Mouse (Mus musculus) kidney, postnatal 0 days (tissue): ENCODE measurements around the gene Snrpd2. TPM values are rescaled to one million over a fixed set of nuclear protein-coding genes. Genes with fewer than 3 reads are reported as not detected.
A peak's percentile ranks its signal among the peaks of the same experiment; 100 is the strongest.

Source experiments
- ATAC-seq: fragments of 200-750 bp; cut with Nextera tagmentation; replicated peaks from 2 replicates; pipeline ENCODE4 v1.8.0; 2017; ENCODE audit warnings: low read depth, moderate number of reproducible peaks, moderate TSS enrichment, moderate library complexity; ENCODE audit not compliant: low FRiP score
- DNase-seq: peaks from one replicate; pipeline ENCODE4 v3.0.0-alpha.2; 2016; ENCODE audit warnings: low spot score
- H3K27ac ChIP-seq: fragments of 300-500 bp; sonication (generic); 2 replicates; pipeline ENCODE4 v1.5.1; 2014; ENCODE audit warnings: mild to moderate bottlenecking
- H3K27me3 ChIP-seq: fragments of 300-500 bp; sonication (generic); 2 replicates; pipeline ENCODE4 v1.6.1; 2014; ENCODE audit warnings: low read length, mixed read lengths; ENCODE audit not compliant: insufficient read depth
- H3K36me3 ChIP-seq: fragments of 300-500 bp; sonication (generic); 2 replicates; pipeline ENCODE4 v1.6.1; 2014; ENCODE audit warnings: low read length, mixed read lengths; ENCODE audit not compliant: insufficient read depth
- H3K4me1 ChIP-seq: fragments of 300-500 bp; sonication (generic); replicated peaks from 2 replicates; pipeline ENCODE4 v1.6.1; 2014; ENCODE audit warnings: antibody characterized with exemption, low read length, mixed read lengths; ENCODE audit not compliant: insufficient read depth
- H3K4me2 ChIP-seq: fragments of 300-500 bp; sonication (generic); 2 replicates; pipeline ENCODE4 v1.6.1; 2014; ENCODE audit warnings: mild to moderate bottlenecking, low read length, moderate library complexity, mixed read lengths
- H3K4me3 ChIP-seq: fragments of 300-500 bp; sonication (generic); replicated peaks from 2 replicates; pipeline ENCODE4 v1.5.1; 2014; ENCODE audit warnings: low read depth, low read length
- H3K9ac ChIP-seq: fragments of 300-500 bp; sonication (generic); 2 replicates; pipeline ENCODE4 v1.6.1; 2014; ENCODE audit warnings: low read depth, low read length
- H3K9me3 ChIP-seq: fragments of 300-500 bp; sonication (generic); replicated peaks from 2 replicates; pipeline ENCODE4 v1.6.1; 2016; ENCODE audit warnings: low read length, inconsistent platforms, mixed read lengths
- CTCF ChIP-seq: IDR thresholded peaks from 2 replicates; pipeline ENCODE4 v1.5.1; 2016; ENCODE audit warnings: antibody characterized with exemption, low read depth, mild to moderate bottlenecking, moderate library complexity
- WGBS: fragments of 180-500 bp; shearing (Covaris S2); extraction: QIAGEN DNeasy Blood & Tissue Kit; methylation state at CpG from one replicate; pipeline ENCODE4 v1.1.7; 2014; 5-methylcytosine and 5-hydroxymethylcytosine counted together
- polyA plus RNA-seq: library from polyadenylated mRNA; unstranded; fragments of >200 nt; fragmentation: Nextera tagmentation; extraction: Ambion mirVana; gene quantifications from 2 replicates; pipeline ENCODE4 v1.2.1, GENCODE M21; 2015

The Snrpd2 gene
- polyA plus RNA-seq, 1 experiment from 2014 or later, result 127 TPM

GRCm38 (mm10) chr7:19163752-19164151 is 14.2 kb downstream of the Snrpd2 start:
- TF ChIP-seq CTCF, result no peak
- no peak for ATAC-seq
- H3K4me2 ChIP-seq, result 0 out of 2 replicates have a peak overlapping the region, but pooled peaks have one; percentile 37
- WGBS, result 26% methylated on average over 12 of the region's 12 CpGs
- H3K4me3 ChIP-seq, result no peak overlapping the region
- no peaks in the 10 kb centered on the region for H3K36me3 ChIP-seq
- H3K27ac ChIP-seq, result no peak overlapping the region
- H3K9ac ChIP-seq, result no peak overlapping the region
- 0 out of 2 replicates have a peak, but pooled peaks cover 7% of the 10 kb centered on the region for H3K27me3 ChIP-seq
- DNase-seq, result no peak
- H3K4me1 ChIP-seq, result peaks cover 25% of the 10 kb centered on the region
- no peaks in the 10 kb centered on the region for H3K9me3 ChIP-seq

- Histone ChIP-seq H3K27ac (no peak overlapping the region), H3K4me3 (no peak overlapping the region), H3K4me2 (peak overlapping the region; percentile 37), H3K4me1 (peaks cover 25% of the 10 kb centered on the region), H3K9ac (no peak overlapping the region), H3K9me3 (no peaks in the 10 kb centered on the region), H3K36me3 (no peaks in the 10 kb centered on the region), H3K27me3 (0 out of 2 replicates have a peak, but pooled peaks cover 7% of the 10 kb centered on the region)
- no peak for TF ChIP-seq CTCF
- ATAC-seq, result peak; percentile 73
- peak; percentile 67 for DNase-seq
- 2% methylated on average over 6 of the region's 6 CpGs for WGBS
These were observed 14.7 kb downstream of the Snrpd2 start for GRCm38 (mm10) chr7:19164189-19164588.

- WGBS, result 2% methylated on average over 13 of the region's 13 CpGs
These were observed 15.5 kb downstream of the Snrpd2 start for GRCm38 (mm10) chr7:19164978-19165377.

GRCm38 (mm10) chr7:19165656-19166423 is 16.3 kb downstream of the Snrpd2 start, which contains the start of gene Gipr:
TSS of gene Gipr (minus strand) at chr7:19166127.
- H3K9me3 ChIP-seq, result no peaks in the 10 kb centered on the region
- H3K9ac ChIP-seq, result no peak within 1 kb of the TSS
- no peak for TF ChIP-seq CTCF
- H3K4me3 ChIP-seq, result no peak within 1 kb of the TSS
- no peak within 1 kb of the TSS for H3K27ac ChIP-seq
- no peak for DNase-seq
- H3K4me1 ChIP-seq, result peaks cover 22% of the 10 kb centered on the region
- peak within 1 kb of the TSS; percentile 21 for H3K4me2 ChIP-seq
- no peaks in the 10 kb centered on the region for H3K27me3 ChIP-seq
- H3K36me3 ChIP-seq, result no peaks in the 10 kb centered on the region
- no peak for ATAC-seq
- 12% methylated on average over 14 of the region's 14 CpGs for WGBS

More at GRCm38 (mm10) chr7:19164978-19165377, 15.5 kb downstream of the Snrpd2 start:
- no peak for DNase-seq
- Histone ChIP-seq H3K4me2 (peak overlapping the region; percentile 21; the same call in 1 of the 2 replicates), H3K27ac (no peak overlapping the region), H3K4me3 (no peak overlapping the region), H3K9me3 (no peaks in the 10 kb centered on the region), H3K9ac (no peak overlapping the region), H3K36me3 (no peaks in the 10 kb centered on the region), H3K27me3 (no peaks in the 10 kb centered on the region), H3K4me1 (peaks cover 22% of the 10 kb centered on the region)
- ATAC-seq, result no peak
- TF ChIP-seq CTCF, result no peak

- DNase-seq (no peak), ATAC-seq (no peak)
- Histone ChIP-seq H3K4me2 (no peak overlapping the region), H3K4me1 (peaks cover 26% of the 10 kb centered on the region), H3K4me3 (no peak overlapping the region), H3K27ac (no peak overlapping the region), H3K27me3 (no peaks in the 10 kb centered on the region), H3K9me3 (no peaks in the 10 kb centered on the region), H3K9ac (no peak overlapping the region), H3K36me3 (no peaks in the 10 kb centered on the region)
- TF ChIP-seq CTCF, result peak; percentile 38; the same call in 1 of the 2 replicates
- WGBS, result 82% methylated on average over 3 of the region's 3 CpGs
These were observed 17.5 kb downstream of the Snrpd2 start for GRCm38 (mm10) chr7:19166990-19167389.

GRCm38 (mm10) chr7:19169506-19169905 is 20.0 kb downstream of the Snrpd2 start:
- H3K4me2 ChIP-seq, result no peak overlapping the region
- H3K9me3 ChIP-seq, result no peaks in the 10 kb centered on the region
- H3K27me3 ChIP-seq, result no peaks in the 10 kb centered on the region
- no peaks in the 10 kb centered on the region for H3K36me3 ChIP-seq
- no peak overlapping the region for H3K4me3 ChIP-seq
- H3K27ac ChIP-seq, result 0 out of 2 replicates have a peak overlapping the region, but pooled peaks have one; percentile 31
- WGBS, result 61% methylated on average over 10 of the region's 10 CpGs
- no peak for TF ChIP-seq CTCF
- peaks cover 19% of the 10 kb centered on the region for H3K4me1 ChIP-seq
- ATAC-seq, result no peak
- no peak for DNase-seq
- H3K9ac ChIP-seq, result no peak overlapping the region
